In genomic region chr7:100911246-100911770, GRCm38 (mm10) we compare ENCODE assay signal across 8 mouse cellular contexts. TPM values are rescaled to one million over a fixed set of nuclear protein-coding genes. Genes with fewer than 3 reads are reported as not detected.
DNase-seq lines count a peak whose midpoint lies in the region; ATAC-seq and TF ChIP-seq lines count a peak whose summit lies in the region.

No protein-coding gene starts in this region.

- peak overlapping the region; percentile 59; the same call in 1 of the 2 replicates for H3K27ac ChIP-seq in midbrain, embryonic 11.5 days (ENCODE audit: low read depth, low read length)
- H3K27ac ChIP-seq in midbrain, postnatal 0 days (ENCODE audit: low read depth, low read length): no peak overlapping the region
- peak overlapping the region; percentile 62 for H3K27ac ChIP-seq in heart, embryonic 11.5 days (ENCODE audit: low read depth, low read length)

- H3K4me3 ChIP-seq in midbrain, embryonic 11.5 days (ENCODE audit: low read depth, low read length): no peak overlapping the region
- no peak overlapping the region for H3K4me3 ChIP-seq in midbrain, postnatal 0 days (ENCODE audit: low read depth, low read length)
- no peak overlapping the region for H3K4me3 ChIP-seq in heart, embryonic 11.5 days (ENCODE audit: low read depth, low read length)
- H3K4me3 ChIP-seq in myocyte: no peak overlapping the region

- H3K9ac ChIP-seq in midbrain, embryonic 11.5 days (ENCODE audit: low read length): no peak overlapping the region; the same call in 1 of the 2 replicates
- no peak overlapping the region for H3K9ac ChIP-seq in midbrain, postnatal 0 days (replicated peaks; ENCODE audit: low read length, poor library complexity, severe bottlenecking)
- H3K9ac ChIP-seq in heart, embryonic 11.5 days (ENCODE audit: low read depth, low read length): 0 out of 2 replicates have a peak overlapping the region, but pooled peaks have one; percentile 2

- H3K79me2 ChIP-seq in myocyte (ENCODE audit: control insufficient read depth, insufficient read depth): peaks cover 74% of the 10 kb centered on the region

- H3K36me3 ChIP-seq in midbrain, embryonic 11.5 days (ENCODE audit: control insufficient read depth, insufficient read depth, low read length): no peaks in the 10 kb centered on the region
- H3K36me3 ChIP-seq in midbrain, postnatal 0 days (ENCODE audit: insufficient read depth, low read length): no peaks in the 10 kb centered on the region
- no peaks in the 10 kb centered on the region for H3K36me3 ChIP-seq in heart, embryonic 11.5 days (ENCODE audit: control insufficient read depth, insufficient read depth, low read length)
- no peaks in the 10 kb centered on the region for H3K36me3 ChIP-seq in myocyte (ENCODE audit: control insufficient read depth, insufficient read depth)

- peak overlapping the region; percentile 27 for H3K4me2 ChIP-seq in midbrain, embryonic 11.5 days
- H3K4me2 ChIP-seq in midbrain, postnatal 0 days (ENCODE audit: low read depth, low read length, poor library complexity, severe bottlenecking): no peak overlapping the region
- H3K4me2 ChIP-seq in heart, embryonic 11.5 days: peak overlapping the region; percentile 29
- peak overlapping the region; percentile 53 for H3K4me2 ChIP-seq in myocyte (ENCODE audit: low read depth)

- peak; percentile 80 for ATAC-seq in midbrain, embryonic 11.5 days (ENCODE audit: low FRiP score)
- ATAC-seq in midbrain, postnatal 0 days (ENCODE audit: low FRiP score): no peak
- no peak for ATAC-seq in heart, embryonic 11.5 days (replicated peaks; ENCODE audit: insufficient number of reproducible peaks, low FRiP score, low TSS enrichment)
- ATAC-seq in granulocyte monocyte progenitor cell, adult 5-6 weeks (replicated peaks; ENCODE audit: poor library complexity, severe bottlenecking): no peak

- DNase-seq in midbrain, embryonic 11.5 days (ENCODE audit: low spot score, missing footprints): peak; percentile 95
- no peak for DNase-seq in midbrain, postnatal 0 days (ENCODE audit: low spot score)
- peak; percentile 85 for DNase-seq in kidney, postnatal 10 days
- DNase-seq in thymus, adult 18-20 months: no peak
- DNase-seq in spleen, postnatal 14 days (ENCODE audit: low spot score in 2 of 2): no peak

- no peaks in the 10 kb centered on the region for H3K9me3 ChIP-seq in midbrain, embryonic 11.5 days (ENCODE audit: control insufficient read depth, low read length)
- H3K9me3 ChIP-seq in midbrain, postnatal 0 days (ENCODE audit: low read length): no peaks in the 10 kb centered on the region
- H3K9me3 ChIP-seq in heart, embryonic 11.5 days (replicated peaks; ENCODE audit: control insufficient read depth, low read length): no peaks in the 10 kb centered on the region

- TF ChIP-seq POLR2A in myocyte (IDR thresholded peaks at IDR 0.05; ENCODE audit: insufficient read length, low read depth): no peak

- no peak overlapping the region for H3ac ChIP-seq in myocyte (ENCODE audit: control insufficient read depth, insufficient read length)

- no peaks in the 10 kb centered on the region for H3K27me3 ChIP-seq in midbrain, embryonic 11.5 days (ENCODE audit: control insufficient read depth, insufficient read depth, low read length)
- no peaks in the 10 kb centered on the region for H3K27me3 ChIP-seq in midbrain, postnatal 0 days (ENCODE audit: insufficient read depth, low read length)
- no peaks in the 10 kb centered on the region for H3K27me3 ChIP-seq in heart, embryonic 11.5 days (ENCODE audit: control insufficient read depth, insufficient read depth, low read length)
- no peaks in the 10 kb centered on the region for H3K27me3 ChIP-seq in myocyte (ENCODE audit: control insufficient read depth, insufficient read depth, insufficient read length)

- WGBS in midbrain, embryonic 11.5 days: 3% methylated on average over 2 of the region's 2 CpGs
- 10% methylated on average over 2 of the region's 2 CpGs for WGBS in midbrain, postnatal 0 days
- WGBS in heart, embryonic 11.5 days (ENCODE audit: insufficient replicate concordance): 13% methylated on average over 2 of the region's 2 CpGs

- H3K4me1 ChIP-seq in midbrain, embryonic 11.5 days (ENCODE audit: control insufficient read depth, insufficient read depth, low read length): peaks cover 27% of the 10 kb centered on the region
- H3K4me1 ChIP-seq in midbrain, postnatal 0 days (ENCODE audit: insufficient read depth, low read length): no peaks in the 10 kb centered on the region
- H3K4me1 ChIP-seq in heart, embryonic 11.5 days (ENCODE audit: control insufficient read depth, insufficient read depth, low read length): peaks cover 76% of the 10 kb centered on the region

- TF ChIP-seq CTCF in midbrain, postnatal 0 days (IDR thresholded peaks at IDR 0.05): no peak

TF ChIP-seq in myocyte, 11 proteins besides CTCF, POLR2A, EP300 and RAD21:
- no peak for TF ChIP-seq MYOG (IDR thresholded peaks at IDR 0.05; ENCODE audit: control insufficient read depth in 1 of 3, insufficient read depth in 1 of 3, insufficient read length in 2 of 3, low read depth in 2 of 3)
- no peak for TF ChIP-seq USF1 (IDR thresholded peaks at IDR 0.05; ENCODE audit: low read depth)
- no peak for TF ChIP-seq SRF (IDR thresholded peaks at IDR 0.05; ENCODE audit: control insufficient read depth, insufficient read length, low read depth)
- TF ChIP-seq REST (IDR thresholded peaks at IDR 0.05; ENCODE audit: insufficient read depth, insufficient read length): no peak
- no peak for TF ChIP-seq TCF12 (IDR thresholded peaks at IDR 0.05; ENCODE audit: insufficient read depth, poor library complexity, severe bottlenecking)
- no peak for TF ChIP-seq TCF3 (IDR thresholded peaks at IDR 0.05; ENCODE audit: insufficient read length, low read depth)
- TF ChIP-seq POLR2AphosphoS2 (IDR thresholded peaks at IDR 0.05; ENCODE audit: insufficient read length, low read depth): no peak
- no peak for TF ChIP-seq MAX (IDR thresholded peaks at IDR 0.05; ENCODE audit: low read depth)
- no peak for TF ChIP-seq CEBPB (IDR thresholded peaks at IDR 0.05; ENCODE audit: insufficient read depth, poor library complexity, severe bottlenecking)
- no peak for TF ChIP-seq E2F4 (IDR thresholded peaks at IDR 0.05; ENCODE audit: insufficient read depth)

RNA-seq across cellular contexts. Expression of gene Arhgef17, which starts 20.6 kb away (rescaled TPM):
- 6.8 and 6.9 TPM in 2 replicates for polyA plus RNA-seq in midbrain, embryonic 11.5 days (2014; fragmentation: Nextera tagmentation; extraction: Ambion mirVana)
- total RNA-seq in midbrain, postnatal 0 days (2014; rRNA removed): 77.6 and 89.1 TPM in 2 replicates
- polyA plus RNA-seq in midbrain, postnatal 0 days (2015; fragmentation: Nextera tagmentation; extraction: Ambion mirVana): 16.3 and 16.7 TPM in 2 replicates
- 8.5 and 8.8 TPM in 2 replicates for polyA plus RNA-seq in heart, embryonic 11.5 days (2014; fragmentation: Nextera tagmentation; extraction: Ambion mirVana)
- 24.7 TPM for polyA plus RNA-seq in myocyte (2012; fragmentation: generic; extraction: Trizol)
- total RNA-seq in granulocyte monocyte progenitor cell, adult 5-6 weeks (2014; fragmentation: Nextera tagmentation): 0.30 TPM in 1 of 2 replicates, not detected in the other
- total RNA-seq in granulocyte monocyte progenitor cell, adult 5-6 weeks (2017): not detected in 2 replicates

RNA-seq across cellular contexts. Expression of gene Relt, which starts 48.1 kb away (rescaled TPM):
- polyA plus RNA-seq in midbrain, embryonic 11.5 days (2014; fragmentation: Nextera tagmentation; extraction: Ambion mirVana): 1.7 and 2.2 TPM in 2 replicates
- 7.8 and 9.0 TPM in 2 replicates for total RNA-seq in midbrain, postnatal 0 days (2014; rRNA removed)
- 5.1 and 5.3 TPM in 2 replicates for polyA plus RNA-seq in midbrain, postnatal 0 days (2015; fragmentation: Nextera tagmentation; extraction: Ambion mirVana)
- 2.3 and 3.0 TPM in 2 replicates for polyA plus RNA-seq in heart, embryonic 11.5 days (2014; fragmentation: Nextera tagmentation; extraction: Ambion mirVana)
- 6.5 TPM for polyA plus RNA-seq in myocyte (2012; fragmentation: generic; extraction: Trizol)
- 12.5 and 13.4 TPM in 2 replicates for total RNA-seq in granulocyte monocyte progenitor cell, adult 5-6 weeks (2014; fragmentation: Nextera tagmentation)
- total RNA-seq in granulocyte monocyte progenitor cell, adult 5-6 weeks (2017): 9.8 and 12.1 TPM in 2 replicates

Comparison
In these comparisons a context has a peak if more than half of its experiments do, and no peak if none do; other contexts are left out.
1. DNase-seq: peak in midbrain, embryonic 11.5 days (single experiment) and kidney, postnatal 10 days (single experiment); none in midbrain, postnatal 0 days (single experiment), thymus, adult 18-20 months (0 of 2) and spleen, postnatal 14 days (0 of 2).